Mouse (Mus musculus) ES-Bruce4 (cell line): ENCODE data around the gene Ywhah. TPM values are rescaled to one million over a fixed set of nuclear protein-coding genes. Genes with fewer than 3 reads are reported as not detected.
"Not testable (repeated sequence)": the region's sequence is repeated elsewhere in the genome, so short reads cannot be mapped to it uniquely, and the experiment has no call there.

Experiments
- H3K27ac ChIP-seq: 2 replicates; pipeline ENCODE4 v1.5.1; 2012; ENCODE audit warnings: low read length, inconsistent platforms; ENCODE audit not compliant: insufficient read depth
- H3K27me3 ChIP-seq: 2 replicates; pipeline ENCODE4 v1.6.1; 2012; ENCODE audit warnings: mild to moderate bottlenecking, low read length, inconsistent platforms; ENCODE audit not compliant: control insufficient read depth, poor library complexity, insufficient read depth, severe bottlenecking
- H3K36me3 ChIP-seq: 2 replicates; pipeline ENCODE4 v1.6.1; 2012; ENCODE audit warnings: inconsistent platforms, mild to moderate bottlenecking, low read length, moderate library complexity; ENCODE audit not compliant: control insufficient read depth, poor library complexity, insufficient read depth, severe bottlenecking
- H3K4me1 ChIP-seq: one replicate; pipeline ENCODE4 v1.8.1; 2011; ENCODE audit warnings: low read length; ENCODE audit not compliant: control insufficient read depth, insufficient read depth
- H3K4me3 ChIP-seq: 2 replicates; pipeline ENCODE4 v1.5.1; 2011; ENCODE audit warnings: low read depth, mild to moderate bottlenecking, low read length
- H3K9ac ChIP-seq: 2 replicates; pipeline ENCODE4 v1.6.1; 2012; ENCODE audit warnings: low read depth, mild to moderate bottlenecking, inconsistent platforms; ENCODE audit not compliant: poor library complexity, severe bottlenecking
- H3K9me3 ChIP-seq: replicated peaks from 2 replicates; pipeline ENCODE4 v1.6.1; 2012; ENCODE audit warnings: mild to moderate bottlenecking, low read length, inconsistent platforms; ENCODE audit not compliant: control insufficient read depth, poor library complexity, insufficient read depth, severe bottlenecking
- CTCF ChIP-seq: IDR thresholded peaks from one replicate; pipeline ENCODE4 v1.8.1; 2011; ENCODE audit warnings: low read depth, low read length
- EP300 ChIP-seq: IDR thresholded peaks from 2 replicates; pipeline ENCODE4 v1.6.1; 2011; ENCODE audit warnings: low read depth, low read length; ENCODE audit not compliant: insufficient read depth
- POLR2A ChIP-seq: IDR thresholded peaks from one replicate; pipeline ENCODE4 v1.8.1; 2011; ENCODE audit warnings: low read length; ENCODE audit not compliant: insufficient read depth
- polyA plus RNA-seq: library from polyadenylated mRNA; stranded (reverse); fragments of >200 nt; gene quantifications from 2 replicates; pipeline ENCODE4 v1.2.4, GENCODE M21; 2011; ENCODE audit warnings: low read depth; ENCODE audit not compliant: missing spikeins, insufficient read depth, insufficient read length

Gene Ywhah
- polyA plus RNA-seq, 1 experiment = 334 TPM

GRCm38 (mm10) chr5:33028656-33029055, 10.0 kb downstream of the Ywhah start:
- no peak overlapping the region for H3K4me3 ChIP-seq

GRCm38 (mm10) chr5:33030425-33031175, 12.0 kb downstream of the Ywhah start:
- peaks cover 13% of the 10 kb centered on the region for H3K36me3 ChIP-seq
- TF ChIP-seq POLR2A = no peak
- TF ChIP-seq EP300 = no peak
- no peak for TF ChIP-seq CTCF
- no peak overlapping the region for H3K27ac ChIP-seq
- H3K4me3 ChIP-seq = no peak overlapping the region
- no peaks in the 10 kb centered on the region for H3K9me3 ChIP-seq
- peaks cover 6% of the 10 kb centered on the region for H3K4me1 ChIP-seq
- no peaks in the 10 kb centered on the region for H3K27me3 ChIP-seq
- H3K9ac ChIP-seq = no peak overlapping the region

More at GRCm38 (mm10) chr5:33028656-33029055, 10.0 kb downstream of the Ywhah start:
- peaks cover 33% of the 10 kb centered on the region for H3K36me3 ChIP-seq
- H3K9me3 ChIP-seq = no peaks in the 10 kb centered on the region
- no peaks in the 10 kb centered on the region for H3K27me3 ChIP-seq
- no peak overlapping the region for H3K27ac ChIP-seq
- TF ChIP-seq EP300 = no peak
- no peak for TF ChIP-seq CTCF
- TF ChIP-seq POLR2A = no peak
- no peak overlapping the region for H3K9ac ChIP-seq
- peaks cover 3% of the 10 kb centered on the region for H3K4me1 ChIP-seq

GRCm38 (mm10) chr5:33032036-33032773, 13.6 kb downstream of the Ywhah start:
- no peaks in the 10 kb centered on the region for H3K27me3 ChIP-seq
- no peaks in the 10 kb centered on the region for H3K9me3 ChIP-seq
- TF ChIP-seq CTCF = no peak
- no peak for TF ChIP-seq POLR2A
- TF ChIP-seq EP300 = no peak
- no peak overlapping the region for H3K9ac ChIP-seq
- H3K27ac ChIP-seq = no peak overlapping the region
- peaks cover 5% of the 10 kb centered on the region; the same call in 1 of the 2 replicates for H3K36me3 ChIP-seq
- peaks cover 6% of the 10 kb centered on the region for H3K4me1 ChIP-seq
- no peak overlapping the region for H3K4me3 ChIP-seq

GRCm38 (mm10) chr5:33033121-33033520, 14.5 kb downstream of the Ywhah start:
- H3K27ac ChIP-seq = no peak overlapping the region
- H3K9ac ChIP-seq = no peak overlapping the region
- no peak overlapping the region for H3K4me3 ChIP-seq
- peaks cover under 1% of the 10 kb centered on the region; the same call in 1 of the 2 replicates for H3K36me3 ChIP-seq
- 0 out of 2 replicates have a peak, but pooled peaks have one; percentile 46 for TF ChIP-seq EP300
- peak; percentile 97 for TF ChIP-seq CTCF
- no peak for TF ChIP-seq POLR2A
- H3K9me3 ChIP-seq = no peaks in the 10 kb centered on the region
- H3K27me3 ChIP-seq = no peaks in the 10 kb centered on the region
- peaks cover 6% of the 10 kb centered on the region for H3K4me1 ChIP-seq

- not testable (repeated sequence) for H3K4me3 ChIP-seq, H3K9me3 ChIP-seq, H3K27me3 ChIP-seq, H3K36me3 ChIP-seq, H3K4me1 ChIP-seq, H3K9ac ChIP-seq
- H3K27ac ChIP-seq = peak overlapping the region; percentile 19; the same call in 1 of the 2 replicates
Observed at GRCm38 (mm10) chr5:33033633-33034032, 15.0 kb downstream of the Ywhah start.

- TF ChIP-seq EP300 (0 out of 2 replicates have a peak, but pooled peaks have one; percentile 42), POLR2A (no peak), CTCF (peak; percentile 78)
- Histone ChIP-seq H3K9me3 (no peaks in the 10 kb centered on the region), H3K27me3 (no peaks in the 10 kb centered on the region), H3K9ac (no peak overlapping the region), H3K4me1 (peaks cover 6% of the 10 kb centered on the region), H3K4me3 (0 out of 2 replicates have a peak overlapping the region, but pooled peaks have one; percentile 3), H3K27ac (peak overlapping the region; percentile 48; the same call in 1 of the 2 replicates), H3K36me3 (no peaks in the 10 kb centered on the region)
Observed at GRCm38 (mm10) chr5:33034100-33034499, 15.5 kb downstream of the Ywhah start.
